Mouse (Mus musculus) left cerebral cortex, postnatal 4 days (tissue): Measurements from ENCODE around the gene Vav1. TPM values are rescaled to one million over a fixed set of nuclear protein-coding genes. Genes with fewer than 3 reads are reported as not detected.

Experiments
- total RNA-seq, 2 experiments: library from RNA; stranded (reverse); gene quantifications; 2 replicates each; pipeline ENCODE4 v1.2.3; 2021

Vav1 gene
- total RNA-seq, 2 experiments from 2014 or later: 2.1 to 2.3 TPM

Other genes with a start within 250 kb of the Vav1 start
- gene Khsrp, start 247.6 kb upstream of the Vav1 start, total RNA-seq: 100 to 1,000 TPM; 140 to 144 TPM
- gene Slc25a41, start 237.4 kb upstream of the Vav1 start, total RNA-seq: not detected
- gene Crb3, start 220.0 kb upstream of the Vav1 start, total RNA-seq: under 1 TPM; 0.40 to 0.97 TPM
- 100 to 1,000 TPM; 188 to 219 TPM for gene Slc25a23, start 219.2 kb upstream of the Vav1 start, total RNA-seq
- 1 to 10 TPM; 1.2 to 1.4 TPM for gene Dennd1c, start 200.6 kb upstream of the Vav1 start, total RNA-seq
- gene Tubb4a, start 191.3 kb upstream of the Vav1 start, total RNA-seq: 100 to 1,000 TPM; 308 to 337 TPM
- 1 to 10 TPM; 1.7 to 2.0 TPM for gene Tnfsf9, start 173.8 kb upstream of the Vav1 start, total RNA-seq
- not detected for gene Cd70, start 129.3 kb upstream of the Vav1 start, total RNA-seq
- not detected for gene Tnfsf14, start 84.9 kb upstream of the Vav1 start, total RNA-seq
- 1 to 10 TPM in 1 of 2 experiments, under 1 TPM in 1; 0.46 to 1.2 TPM for gene C3, start 51.0 kb upstream of the Vav1 start, total RNA-seq
- 10 to 100 TPM; 11.7 to 12.6 TPM for gene Gpr108, start 30.7 kb upstream of the Vav1 start, total RNA-seq
- 1 to 10 TPM; 5.1 to 6.1 TPM for gene Trip10, start 29.6 kb upstream of the Vav1 start, total RNA-seq
- 1 to 10 TPM; 3.3 to 3.7 TPM for gene Adgre1, start 79.6 kb downstream of the Vav1 start, total RNA-seq